Mouse (Mus musculus) heart, embryonic 11.5 days (tissue): ENCODE measurements around the gene Mgat2. TPM values are rescaled to one million over a fixed set of nuclear protein-coding genes. Genes with fewer than 3 reads are reported as not detected.

Source experiments
- ATAC-seq: fragments of 200-750 bp; cut with Nextera tagmentation; replicated peaks from 2 replicates; pipeline ENCODE4 v1.8.0; 2017; ENCODE audit warnings: moderate library complexity; ENCODE audit not compliant: insufficient number of reproducible peaks, low FRiP score, low TSS enrichment
- H3K27ac ChIP-seq: fragments of 300-500 bp; sonication (generic); 2 replicates; pipeline ENCODE4 v1.5.1; 2014; ENCODE audit warnings: mild to moderate bottlenecking, low read depth, low read length
- H3K27me3 ChIP-seq: fragments of 300-500 bp; sonication (generic); 2 replicates; pipeline ENCODE4 v1.6.1; 2014; ENCODE audit warnings: mild to moderate bottlenecking, low read length, mixed read lengths; ENCODE audit not compliant: control insufficient read depth, insufficient read depth
- H3K36me3 ChIP-seq: fragments of 300-500 bp; sonication (generic); 2 replicates; pipeline ENCODE4 v1.6.1; 2014; ENCODE audit warnings: mild to moderate bottlenecking, low read length, moderate library complexity, mixed read lengths; ENCODE audit not compliant: control insufficient read depth, insufficient read depth
- H3K4me1 ChIP-seq: fragments of 300-500 bp; sonication (generic); 2 replicates; pipeline ENCODE4 v1.6.1; 2014; ENCODE audit warnings: low read length; ENCODE audit not compliant: control insufficient read depth, insufficient read depth
- H3K4me2 ChIP-seq: fragments of 300-500 bp; sonication (generic); 2 replicates; pipeline ENCODE4 v1.6.1; 2014; ENCODE audit warnings: mild to moderate bottlenecking, moderate library complexity
- H3K4me3 ChIP-seq: fragments of 300-500 bp; sonication (generic); 2 replicates; pipeline ENCODE4 v1.5.1; 2014; ENCODE audit warnings: low read depth, low read length
- H3K9ac ChIP-seq: fragments of 300-500 bp; sonication (generic); 2 replicates; pipeline ENCODE4 v1.6.1; 2014; ENCODE audit warnings: mild to moderate bottlenecking, low read depth, low read length, moderate library complexity
- H3K9me3 ChIP-seq: fragments of 300-500 bp; sonication (generic); replicated peaks from 2 replicates; pipeline ENCODE4 v1.6.1; 2016; ENCODE audit warnings: low read length; ENCODE audit not compliant: control insufficient read depth
- WGBS: fragments of 180-500 bp; shearing (Covaris S2); extraction: QIAGEN DNeasy Blood & Tissue Kit; methylation state at CpG from one replicate; pipeline ENCODE4 v1.1.7; 2014; ENCODE audit not compliant: insufficient replicate concordance; 5-methylcytosine and 5-hydroxymethylcytosine counted together
- polyA plus RNA-seq: library from polyadenylated mRNA; unstranded; fragments of >200 nt; fragmentation: Nextera tagmentation; extraction: Ambion mirVana; gene quantifications from 2 replicates; pipeline ENCODE4 v1.2.1, GENCODE M21; 2014

The Mgat2 gene
- polyA plus RNA-seq, 1 experiment from 2014 or later: 35.3 TPM

- H3K9me3 ChIP-seq: no peaks in the 10 kb centered on the region
- H3K4me3 ChIP-seq: peak within 1 kb of the TSS; percentile 97
- H3K4me2 ChIP-seq: peak within 1 kb of the TSS; percentile 99
- no peaks in the 10 kb centered on the region for H3K27me3 ChIP-seq
- WGBS: 0% methylated on average over 18 of the region's 18 CpGs
- peaks cover 14% of the 10 kb centered on the region for H3K4me1 ChIP-seq
- H3K36me3 ChIP-seq: peaks cover 6% of the 10 kb centered on the region; the same call in 1 of the 2 replicates
- ATAC-seq: peak; percentile 33
- peak within 1 kb of the TSS; percentile 81 for H3K27ac ChIP-seq
- H3K9ac ChIP-seq: peak within 1 kb of the TSS; percentile 93
These were observed 14.2 kb downstream of the Mgat2 start, which contains the start of gene Dnaaf2 for GRCm38 (mm10) chr12:69198164-69198535. Dnaaf2 (minus strand) TSS chr12:69198429.

- Histone ChIP-seq H3K9ac (no peak overlapping the region), H3K9me3 (no peaks in the 10 kb centered on the region), H3K4me2 (peak overlapping the region; percentile 9; the same call in 1 of the 2 replicates), H3K36me3 (peaks cover 6% of the 10 kb centered on the region; the same call in 1 of the 2 replicates), H3K4me3 (no peak overlapping the region), H3K4me1 (peaks cover 14% of the 10 kb centered on the region), H3K27ac (no peak overlapping the region), H3K27me3 (no peaks in the 10 kb centered on the region)
- no peak for ATAC-seq
These were observed 15.0 kb downstream of the Mgat2 start for GRCm38 (mm10) chr12:69198985-69199384.

GRCm38 (mm10) chr12:69204052-69204833, 20.3 kb downstream of the Mgat2 start, which contains the start of gene Gm49384:
Gm49384 (minus strand) TSS chr12:69204267.
- Histone ChIP-seq H3K9me3 (no peaks in the 10 kb centered on the region), H3K36me3 (peaks cover 9% of the 10 kb centered on the region), H3K27ac (no peak within 1 kb of the TSS), H3K27me3 (no peaks in the 10 kb centered on the region), H3K4me3 (no peak within 1 kb of the TSS), H3K4me1 (no peaks in the 10 kb centered on the region), H3K9ac (no peak within 1 kb of the TSS), H3K4me2 (no peak within 1 kb of the TSS)
- no peak for ATAC-seq
- 86% methylated on average over 16 of the region's 16 CpGs for WGBS

GRCm38 (mm10) chr12:69207396-69207795, 23.4 kb downstream of the Mgat2 start:
- ATAC-seq: no peak
- no peak overlapping the region for H3K27ac ChIP-seq
- H3K36me3 ChIP-seq: peaks cover 3% of the 10 kb centered on the region

GRCm38 (mm10) chr12:69207926-69208325, 24.0 kb downstream of the Mgat2 start:
- Histone ChIP-seq H3K9me3 (no peaks in the 10 kb centered on the region), H3K27ac (no peak overlapping the region), H3K27me3 (no peaks in the 10 kb centered on the region), H3K4me1 (no peaks in the 10 kb centered on the region), H3K9ac (no peak overlapping the region), H3K4me3 (no peak overlapping the region), H3K36me3 (peaks cover 3% of the 10 kb centered on the region), H3K4me2 (no peak overlapping the region)
- ATAC-seq: no peak
- 95% methylated on average over 7 of the region's 7 CpGs for WGBS

More at GRCm38 (mm10) chr12:69207396-69207795, 23.4 kb downstream of the Mgat2 start:
- H3K4me3 ChIP-seq: no peak overlapping the region
- H3K27me3 ChIP-seq: no peaks in the 10 kb centered on the region
- WGBS: 85% methylated on average over 8 of the region's 8 CpGs
- H3K4me1 ChIP-seq: no peaks in the 10 kb centered on the region
- H3K4me2 ChIP-seq: no peak overlapping the region
- H3K9me3 ChIP-seq: no peaks in the 10 kb centered on the region
- H3K9ac ChIP-seq: no peak overlapping the region

- no peaks in the 10 kb centered on the region for H3K27me3 ChIP-seq
- no peak overlapping the region for H3K27ac ChIP-seq
- H3K4me3 ChIP-seq: no peak overlapping the region
- H3K4me1 ChIP-seq: no peaks in the 10 kb centered on the region
- ATAC-seq: no peak
- H3K36me3 ChIP-seq: peaks cover 5% of the 10 kb centered on the region
- 85% methylated on average over 2 of the region's 2 CpGs for WGBS
- no peaks in the 10 kb centered on the region for H3K9me3 ChIP-seq
- no peak overlapping the region for H3K9ac ChIP-seq
- no peak overlapping the region for H3K4me2 ChIP-seq
These were observed 24.6 kb downstream of the Mgat2 start for GRCm38 (mm10) chr12:69208520-69208919.

- H3K9me3 ChIP-seq: no peaks in the 10 kb centered on the region
- H3K27ac ChIP-seq: no peak overlapping the region
- no peak overlapping the region for H3K4me3 ChIP-seq
- H3K36me3 ChIP-seq: peaks cover 5% of the 10 kb centered on the region
- no peaks in the 10 kb centered on the region for H3K27me3 ChIP-seq
- no peak overlapping the region for H3K4me2 ChIP-seq
- ATAC-seq: 0 out of 2 replicates have a peak, but pooled peaks have one; percentile 59
- 89% methylated on average over 18 of the region's 18 CpGs for WGBS
- H3K4me1 ChIP-seq: no peaks in the 10 kb centered on the region
- H3K9ac ChIP-seq: no peak overlapping the region
These were observed 26.4 kb downstream of the Mgat2 start for GRCm38 (mm10) chr12:69210056-69210979.

- no peak overlapping the region for H3K4me2 ChIP-seq
- no peaks in the 10 kb centered on the region for H3K9me3 ChIP-seq
- H3K4me1 ChIP-seq: no peaks in the 10 kb centered on the region
- ATAC-seq: no peak
- H3K4me3 ChIP-seq: no peak overlapping the region
- H3K27me3 ChIP-seq: no peaks in the 10 kb centered on the region
- no peak overlapping the region for H3K27ac ChIP-seq
- H3K36me3 ChIP-seq: peaks cover 8% of the 10 kb centered on the region
- H3K9ac ChIP-seq: no peak overlapping the region
- 67% methylated on average over 5 of the region's 5 CpGs for WGBS
These were observed 27.1 kb downstream of the Mgat2 start for GRCm38 (mm10) chr12:69211057-69211456.
